Mouse (Mus musculus) Muller cell, postnatal 12 days (primary cell): ENCODE results near the gene Pfn3.

Source experiments
- DNase-seq: peaks from one replicate; pipeline ENCODE4 v3.0.0-alpha.2; 2015; ENCODE audit errors: inconsistent ontology term

The Pfn3 gene

GRCm38 (mm10) chr13:55430566-55430965 is 15.5 kb upstream of the Pfn3 start:
- no peak for DNase-seq

GRCm38 (mm10) chr13:55429226-55429888 is 14.3 kb upstream of the Pfn3 start:
- no peak for DNase-seq

GRCm38 (mm10) chr13:55426613-55427012 is 11.6 kb upstream of the Pfn3 start, which contains the start of gene F12:
Gene F12 (minus strand): TSS chr13:55426793.
- no peak for DNase-seq

DNA sequence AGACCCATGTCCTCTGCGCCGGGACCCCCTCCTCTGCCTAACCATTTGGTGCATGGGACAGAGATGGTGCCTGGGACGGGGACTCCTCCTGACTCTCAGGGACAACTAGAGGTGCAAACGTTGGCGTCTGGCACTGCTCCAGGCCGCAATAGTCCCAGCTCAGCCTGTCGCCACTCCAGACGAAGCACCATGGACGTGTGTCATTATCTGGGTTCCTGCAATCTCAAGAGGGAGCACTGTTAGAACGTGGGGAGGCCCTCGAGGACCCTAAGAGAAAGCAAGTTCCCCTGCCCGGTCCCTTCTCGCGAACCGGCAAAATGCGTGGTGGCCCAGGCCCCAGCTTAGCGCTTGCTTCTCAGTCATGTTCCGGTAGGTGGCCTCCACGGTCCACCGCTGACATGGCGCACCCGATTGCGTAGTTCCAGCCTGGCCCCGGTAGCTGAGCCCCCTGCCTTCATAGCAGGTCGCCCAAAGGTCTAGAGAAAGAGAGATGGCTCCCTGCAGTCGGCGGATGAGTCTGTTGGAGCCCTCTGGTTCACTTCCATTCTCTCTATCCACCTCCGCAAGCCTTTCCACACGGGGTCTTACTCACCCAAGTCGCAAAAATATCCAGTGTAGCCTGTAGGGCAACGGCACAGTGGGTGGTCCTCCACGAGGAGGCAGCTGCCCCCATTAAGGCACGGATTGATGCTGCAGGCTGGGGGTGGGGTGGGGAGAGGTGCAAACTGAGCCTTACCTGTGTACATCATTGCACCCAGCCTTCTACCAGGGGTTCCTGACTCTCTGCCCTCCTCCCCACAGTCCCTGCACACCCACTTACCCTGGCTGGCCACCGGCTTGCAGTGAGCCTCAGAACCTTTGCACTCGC is 6.1 kb upstream of the Pfn3 start:
- DNase-seq: peak; percentile 76

DNA sequence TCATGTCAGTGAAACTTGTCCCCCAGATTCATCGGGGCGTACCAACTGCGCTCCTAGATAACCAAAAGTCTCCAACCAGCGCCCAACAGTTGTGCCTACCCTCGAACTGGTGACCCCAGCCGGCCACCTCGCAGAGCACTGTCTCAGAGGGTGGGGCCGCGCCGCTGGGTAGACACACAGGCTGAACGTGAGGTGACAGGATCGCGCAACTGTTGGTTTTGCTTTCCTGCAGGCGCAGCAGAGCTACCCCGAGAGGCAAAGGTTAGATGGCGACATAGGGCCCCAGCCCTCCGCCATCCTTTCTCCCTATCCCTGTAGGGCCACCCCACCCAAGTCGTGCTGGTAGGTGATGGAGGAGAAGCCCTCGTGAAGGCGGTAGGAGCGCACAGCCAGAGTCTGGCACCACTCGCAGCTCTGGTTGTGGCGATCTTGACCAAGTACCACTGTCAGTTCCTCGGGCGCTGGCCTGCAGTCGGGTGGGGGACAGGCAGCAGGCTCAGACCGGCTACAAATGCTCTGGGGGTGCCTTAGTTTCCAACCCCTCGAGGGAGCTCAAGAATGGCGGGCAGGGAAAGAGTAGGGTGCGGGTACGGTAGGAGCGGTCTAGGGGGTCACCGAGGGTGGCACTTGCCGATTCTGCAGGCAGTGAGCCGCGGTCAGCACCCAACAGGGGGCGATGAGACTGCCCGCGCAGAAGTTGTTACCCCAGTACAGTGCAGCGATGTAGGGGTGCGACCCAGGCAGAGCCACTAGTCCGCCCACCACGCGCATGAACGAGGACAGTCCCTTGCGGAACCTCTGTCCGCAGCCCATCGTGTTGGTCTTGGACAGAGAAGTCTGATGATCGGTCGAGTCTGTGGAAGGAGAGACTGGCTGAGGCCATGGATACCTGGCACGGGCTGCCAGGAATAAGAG is 5.2 kb upstream of the Pfn3 start:
- DNase-seq: no peak

- DNase-seq: no peak
Observed at GRCm38 (mm10) chr13:55419142-55419541, 4.1 kb upstream of the Pfn3 start.

GRCm38 (mm10) chr13:55418004-55418403 is 3.0 kb upstream of the Pfn3 start:
- peak; percentile 89 for DNase-seq

- DNase-seq: no peak
Observed at GRCm38 (mm10) chr13:55413333-55413732, 1.7 kb downstream of the Pfn3 start.

GRCm38 (mm10) chr13:55412643-55413307 is 2.3 kb downstream of the Pfn3 start:
- no peak for DNase-seq

DNA sequence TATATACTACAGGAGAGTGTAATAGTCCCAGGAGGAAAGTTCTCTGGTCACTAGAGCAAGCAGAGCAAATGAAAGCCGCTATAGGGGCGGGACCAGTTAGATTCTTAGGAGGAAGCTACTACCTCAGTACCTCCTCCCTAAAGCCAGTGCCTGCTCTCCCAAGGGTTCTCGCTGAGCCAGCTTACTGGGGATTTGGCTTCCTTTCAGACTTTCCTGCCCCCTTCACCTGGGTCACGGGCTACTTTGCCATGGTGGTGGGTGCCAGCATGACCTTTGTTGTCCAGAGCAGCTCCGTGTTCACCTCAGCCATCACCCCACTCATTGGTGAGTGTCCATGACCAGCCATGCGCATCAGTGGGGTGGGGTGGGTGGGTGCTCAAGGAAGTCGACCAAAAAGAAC is 3.2 kb downstream of the Pfn3 start:
- DNase-seq: no peak

- DNase-seq: no peak
Observed at GRCm38 (mm10) chr13:55408546-55409120, 6.4 kb downstream of the Pfn3 start.

- DNase-seq: no peak
Observed at GRCm38 (mm10) chr13:55407341-55407740, 7.7 kb downstream of the Pfn3 start.

GRCm38 (mm10) chr13:55405783-55406390 is 9.1 kb downstream of the Pfn3 start:
- DNase-seq: no peak

GRCm38 (mm10) chr13:55404853-55405782 is 9.9 kb downstream of the Pfn3 start:
- DNase-seq: peak; percentile 69

GRCm38 (mm10) chr13:55403935-55404852 is 10.8 kb downstream of the Pfn3 start:
- DNase-seq: peak; percentile 54

DNA sequence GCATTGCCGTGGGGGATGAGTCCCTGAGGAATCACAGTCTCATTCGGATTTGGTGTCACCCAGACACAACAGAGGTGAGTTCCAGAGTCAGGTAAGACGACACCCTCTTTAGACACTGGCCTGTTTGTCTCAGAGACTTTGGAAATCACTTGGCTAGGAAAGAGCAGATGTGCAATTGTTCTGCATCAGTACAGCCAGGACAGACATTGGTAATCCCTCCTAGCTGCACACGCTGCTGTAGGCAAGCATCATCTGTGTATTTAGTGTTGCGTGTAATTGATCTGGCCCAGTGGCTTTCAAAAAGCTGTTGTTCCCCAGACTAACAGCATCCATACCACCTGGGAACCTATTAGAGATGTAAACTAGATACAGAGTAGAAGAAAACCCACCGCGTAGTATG is 11.8 kb downstream of the Pfn3 start:
- no peak for DNase-seq

- DNase-seq: no peak
Observed at GRCm38 (mm10) chr13:55400039-55400346, 15.0 kb downstream of the Pfn3 start.

DNA sequence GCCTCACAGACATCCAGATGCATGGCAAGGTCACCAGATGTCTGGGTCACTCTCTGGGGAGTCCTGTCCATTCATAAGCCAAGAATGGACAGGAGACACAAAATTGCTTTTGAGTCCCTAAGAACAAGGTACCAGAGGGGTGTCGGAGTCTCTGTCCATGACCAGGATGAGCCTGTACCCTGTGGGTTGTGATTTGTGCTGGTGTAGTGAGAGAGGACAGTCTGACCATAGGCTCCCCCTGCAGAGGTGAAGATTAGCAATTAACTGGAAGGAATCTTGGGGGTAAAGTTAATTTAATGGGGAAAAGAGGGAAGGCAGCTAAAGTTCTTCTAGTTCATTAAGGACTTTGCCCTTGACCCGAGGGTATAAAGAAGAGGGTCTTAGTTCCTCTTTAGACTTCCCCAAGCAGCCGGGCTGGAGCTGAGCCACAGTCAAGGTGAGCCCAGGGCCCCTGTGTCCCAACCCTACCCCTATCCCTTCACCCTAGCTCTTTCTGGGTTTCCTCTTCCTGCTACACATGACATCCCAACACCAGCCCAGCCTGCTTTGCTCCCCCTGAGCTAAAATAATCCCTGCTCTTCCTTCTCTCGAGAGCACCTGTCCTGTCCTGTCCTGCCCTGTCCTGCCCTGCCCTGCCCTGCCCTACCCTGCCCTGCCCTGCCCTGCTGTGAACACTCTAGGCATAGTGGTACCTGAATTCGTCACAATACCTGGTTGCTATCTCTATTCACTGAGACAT is 15.6 kb downstream of the Pfn3 start:
- DNase-seq: no peak
